Mouse (Mus musculus) stomach, postnatal 0 days (tissue): ENCODE data around the gene Apba1. TPM values are rescaled to one million over a fixed set of nuclear protein-coding genes. Genes with fewer than 3 reads are reported as not detected.
A peak's percentile ranks its signal among the peaks of the same experiment; 100 is the strongest.

ENCODE experiments used
- ATAC-seq: fragments of 200-750 bp; cut with Nextera tagmentation; 2 replicates; pipeline ENCODE4 v1.8.0; 2017; ENCODE audit not compliant: low FRiP score, low TSS enrichment
- DNase-seq: peaks from one replicate; pipeline ENCODE4 v3.0.0-alpha.2; 2016; ENCODE audit warnings: low spot score
- H3K27ac ChIP-seq: fragments of 300-500 bp; sonication (generic); replicated peaks from 2 replicates; pipeline ENCODE4 v1.5.1; 2014; ENCODE audit warnings: mild to moderate bottlenecking, control low read depth
- H3K27me3 ChIP-seq: fragments of 300-500 bp; sonication (generic); 2 replicates; pipeline ENCODE4 v1.6.1; 2014; ENCODE audit warnings: low read length; ENCODE audit not compliant: control insufficient read depth, insufficient read depth
- H3K36me3 ChIP-seq: fragments of 300-500 bp; sonication (generic); 2 replicates; pipeline ENCODE4 v1.6.1; 2014; ENCODE audit warnings: low read length, mixed read lengths; ENCODE audit not compliant: control insufficient read depth, insufficient read depth
- H3K4me1 ChIP-seq: fragments of 300-500 bp; sonication (generic); replicated peaks from 2 replicates; pipeline ENCODE4 v1.6.1; 2014; ENCODE audit warnings: antibody characterized with exemption; ENCODE audit not compliant: control insufficient read depth, insufficient read depth
- H3K4me2 ChIP-seq: fragments of 300-500 bp; sonication (generic); replicated peaks from 2 replicates; pipeline ENCODE4 v1.6.1; 2014; ENCODE audit warnings: low read depth, mild to moderate bottlenecking, control low read depth, moderate library complexity
- H3K4me3 ChIP-seq: fragments of 300-500 bp; sonication (generic); 2 replicates; pipeline ENCODE4 v1.5.1; 2014; ENCODE audit warnings: low read depth, low read length, control low read depth
- H3K9ac ChIP-seq: fragments of 300-500 bp; sonication (generic); 2 replicates; pipeline ENCODE4 v1.6.1; 2014; ENCODE audit warnings: mild to moderate bottlenecking, low read length, control low read depth, mixed read lengths
- H3K9me3 ChIP-seq: fragments of 300-500 bp; sonication (generic); 2 replicates; pipeline ENCODE4 v1.6.1; 2016; ENCODE audit warnings: low read length; ENCODE audit not compliant: control insufficient read depth
- CTCF ChIP-seq: IDR thresholded peaks from 2 replicates; pipeline ENCODE4 v1.5.1; 2016; ENCODE audit warnings: antibody characterized with exemption, low read depth, mild to moderate bottlenecking, moderate library complexity
- EP300 ChIP-seq: optimal IDR thresholded peaks from 2 replicates; pipeline ENCODE3; 2016; ENCODE audit warnings: antibody characterized with exemption
- WGBS: fragments of 180-500 bp; shearing (Covaris S2); extraction: QIAGEN DNeasy Blood & Tissue Kit; methylation state at CpG from one replicate; pipeline ENCODE4 v1.1.7; 2014; 5-methylcytosine and 5-hydroxymethylcytosine counted together
- polyA plus RNA-seq: library from polyadenylated mRNA; unstranded; fragments of >200 nt; fragmentation: Nextera tagmentation; extraction: Ambion mirVana; gene quantifications from 2 replicates; pipeline ENCODE4 v1.2.1, GENCODE M21; 2015

The Apba1 gene
- polyA plus RNA-seq, 1 experiment from 2014 or later: 0.55 TPM

- Histone ChIP-seq H3K4me3 (no peak overlapping the region), H3K27ac (no peak overlapping the region), H3K27me3 (no peaks in the 10 kb centered on the region), H3K36me3 (no peaks in the 10 kb centered on the region), H3K9me3 (no peaks in the 10 kb centered on the region), H3K9ac (no peak overlapping the region), H3K4me1 (no peaks in the 10 kb centered on the region), H3K4me2 (no peak overlapping the region)
- no peak for TF ChIP-seq EP300
- TF ChIP-seq CTCF: no peak
- ATAC-seq: no peak
- 69% methylated on average over 2 of the region's 2 CpGs for WGBS
- DNase-seq: no peak
Observed at GRCm38 (mm10) chr19:23764051-23764450, 5.4 kb downstream of the Apba1 start.

GRCm38 (mm10) chr19:23768864-23769263, 10.2 kb downstream of the Apba1 start:
- DNase-seq (no peak), ATAC-seq (no peak)
- no peak overlapping the region for H3K27ac ChIP-seq
- no peak overlapping the region for H3K4me2 ChIP-seq
- H3K9ac ChIP-seq: no peak overlapping the region
- TF ChIP-seq CTCF (no peak), EP300 (no peak)
- H3K27me3 ChIP-seq: no peaks in the 10 kb centered on the region
- H3K4me1 ChIP-seq: no peaks in the 10 kb centered on the region
- H3K9me3 ChIP-seq: no peaks in the 10 kb centered on the region
- H3K4me3 ChIP-seq: no peak overlapping the region
- H3K36me3 ChIP-seq: no peaks in the 10 kb centered on the region
- 57% methylated on average over 5 of the region's 5 CpGs for WGBS

- H3K9ac ChIP-seq: no peak overlapping the region
- no peaks in the 10 kb centered on the region for H3K9me3 ChIP-seq
- no peaks in the 10 kb centered on the region for H3K27me3 ChIP-seq
- H3K36me3 ChIP-seq: no peaks in the 10 kb centered on the region
- no peaks in the 10 kb centered on the region for H3K4me1 ChIP-seq
- H3K27ac ChIP-seq: no peak overlapping the region
- no peak for DNase-seq
- 68% methylated on average over 10 of the region's 10 CpGs for WGBS
- TF ChIP-seq CTCF (no peak), EP300 (no peak)
- H3K4me3 ChIP-seq: no peak overlapping the region
- ATAC-seq: no peak
- H3K4me2 ChIP-seq: no peak overlapping the region
Observed at GRCm38 (mm10) chr19:23770494-23771423, 12.1 kb downstream of the Apba1 start.

GRCm38 (mm10) chr19:23771971-23772370, 13.3 kb downstream of the Apba1 start:
- TF ChIP-seq EP300: no peak
- peak; percentile 66 for TF ChIP-seq CTCF
- H3K4me3 ChIP-seq: no peak overlapping the region
- H3K9me3 ChIP-seq: no peaks in the 10 kb centered on the region
- ATAC-seq: 0 out of 2 replicates have a peak, but pooled peaks have one; percentile 40
- no peak overlapping the region for H3K4me2 ChIP-seq
- no peaks in the 10 kb centered on the region for H3K36me3 ChIP-seq
- peak; percentile 36 for DNase-seq
- H3K9ac ChIP-seq: no peak overlapping the region
- whole genome bisulfite sequencing: 63% methylated on average over 7 of the region's 7 CpGs
- no peaks in the 10 kb centered on the region for H3K4me1 ChIP-seq
- no peaks in the 10 kb centered on the region for H3K27me3 ChIP-seq
- no peak overlapping the region for H3K27ac ChIP-seq

- H3K9me3 ChIP-seq: no peaks in the 10 kb centered on the region
- DNase-seq (no peak), ATAC-seq (no peak)
- no peak overlapping the region for H3K9ac ChIP-seq
- no peak overlapping the region for H3K4me2 ChIP-seq
- 86% methylated on average over 6 of the region's 6 CpGs for WGBS
- no peaks in the 10 kb centered on the region for H3K36me3 ChIP-seq
- no peak overlapping the region for H3K27ac ChIP-seq
- no peaks in the 10 kb centered on the region for H3K27me3 ChIP-seq
- H3K4me1 ChIP-seq: no peaks in the 10 kb centered on the region
- no peak for TF ChIP-seq CTCF
- no peak for TF ChIP-seq EP300
- H3K4me3 ChIP-seq: no peak overlapping the region
Observed at GRCm38 (mm10) chr19:23775356-23775755, 16.7 kb downstream of the Apba1 start.

GRCm38 (mm10) chr19:23779130-23779529, 20.4 kb downstream of the Apba1 start:
- DNase-seq: no peak
- no peak for ATAC-seq
- Histone ChIP-seq H3K4me3 (no peak overlapping the region), H3K27ac (no peak overlapping the region), H3K4me2 (no peak overlapping the region), H3K27me3 (no peaks in the 10 kb centered on the region), H3K9me3 (no peaks in the 10 kb centered on the region), H3K36me3 (no peaks in the 10 kb centered on the region), H3K9ac (no peak overlapping the region), H3K4me1 (no peaks in the 10 kb centered on the region)
- TF ChIP-seq CTCF: no peak
- no peak for TF ChIP-seq EP300
